Mouse (Mus musculus) G1E (cell line): ENCODE data around the gene Gfral. TPM values are rescaled to one million over a fixed set of nuclear protein-coding genes. Genes with fewer than 3 reads are reported as not detected.

Source experiments
- ATAC-seq: 2 replicates; pipeline ENCODE4 v1.8.0; 2016; ENCODE audit warnings: mild to moderate bottlenecking; ENCODE audit not compliant: insufficient number of reproducible peaks, poor library complexity, low FRiP score, severe bottlenecking; ENCODE audit errors: extremely low read depth
- DNase-seq: peaks from one replicate; pipeline ENCODE4 v3.0.0; 2012; ENCODE audit warnings: low spot score
- H3K27me3 ChIP-seq: 2 replicates; pipeline ENCODE4 v1.6.1; 2012; ENCODE audit warnings: mild to moderate bottlenecking, low read length, inconsistent platforms; ENCODE audit not compliant: insufficient read depth
- H3K36me3 ChIP-seq: replicated peaks from 2 replicates; pipeline ENCODE3; 2012; ENCODE audit warnings: mild to moderate bottlenecking, inconsistent platforms
- H3K4me1 ChIP-seq: 2 replicates; pipeline ENCODE4 v1.6.1; 2012; ENCODE audit warnings: low read depth, low read length, inconsistent platforms, mixed read lengths; ENCODE audit not compliant: insufficient read depth
- H3K4me3 ChIP-seq: 2 replicates; pipeline ENCODE4 v1.5.1; 2012; ENCODE audit warnings: low read depth, mild to moderate bottlenecking, inconsistent platforms, low read length, moderate library complexity, mixed read lengths
- H3K9me3 ChIP-seq: replicated peaks from 2 replicates; pipeline ENCODE4 v1.6.1; 2012; ENCODE audit warnings: inconsistent platforms
- CTCF ChIP-seq: IDR thresholded peaks from 2 replicates; pipeline ENCODE4 v1.5.1; 2012; ENCODE audit warnings: low read depth, low read length, inconsistent platforms, mixed read lengths
- GATA1 ChIP-seq: IDR thresholded peaks from 2 replicates; pipeline ENCODE4 v1.6.1; 2012; ENCODE audit warnings: borderline replicate concordance, low read length, inconsistent platforms, mixed read lengths
- GATA2 ChIP-seq: IDR thresholded peaks from 2 replicates; pipeline ENCODE4 v1.6.1; 2012; ENCODE audit warnings: low read depth, low read length, inconsistent platforms, borderline replicate concordance
- POLR2AphosphoS5 ChIP-seq: IDR thresholded peaks from 2 replicates; pipeline ENCODE4 v1.6.1; 2012; ENCODE audit warnings: low read depth, low read length, inconsistent platforms; ENCODE audit not compliant: insufficient replicate concordance
- TAL1 ChIP-seq: conservative IDR thresholded peaks from 2 replicates; pipeline ENCODE4 v1.6.1; 2012; ENCODE audit warnings: low read depth, low read length, inconsistent platforms, mixed read lengths
- polyA plus RNA-seq: library from polyadenylated mRNA; stranded (reverse); fragments of >175 nt; gene quantifications from 2 replicates; pipeline ENCODE4 v1.2.3, GENCODE M21; 2012
- total RNA-seq, 2 experiments: library from RNA; stranded (forward) in 1 of 2; stranded (reverse) in 1 of 2; fragments of 200-1000 nt in 1 of 2; fragments of >200 nt in 1 of 2; fragmentation: Nextera tagmentation in 1 of 2; gene quantifications; 2 replicates each; pipeline ENCODE4 v1.2.3; 2014 to 2017

Gene Gfral
- total RNA-seq (2014; fragmentation: Nextera tagmentation), result not detected in 2 replicates
- total RNA-seq (2017), result not detected in 2 replicates
- not detected in 2 replicates for polyA plus RNA-seq

GRCm38 (mm10) chr9:76213557-76213956 is at the start of gene Gfral:
Gene Gfral, minus strand, starts transcription at chr9:76213657.
- DNase-seq (no peak), ATAC-seq (no peak)
- H3K4me1 ChIP-seq, result no peaks in the 10 kb centered on the region
- H3K9me3 ChIP-seq, result no peaks in the 10 kb centered on the region
- no peak for TF ChIP-seq POLR2AphosphoS5
- no peak for TF ChIP-seq CTCF
- no peak for TF ChIP-seq TAL1
- no peak for TF ChIP-seq GATA1
- TF ChIP-seq GATA2, result no peak
- no peaks in the 10 kb centered on the region for H3K27me3 ChIP-seq
- H3K36me3 ChIP-seq, result no peaks in the 10 kb centered on the region
- H3K4me3 ChIP-seq, result no peak within 1 kb of the TSS

- TF ChIP-seq CTCF (no peak), TAL1 (no peak), GATA2 (no peak), POLR2AphosphoS5 (no peak), GATA1 (no peak)
- H3K27me3 ChIP-seq, result no peaks in the 10 kb centered on the region
- ATAC-seq (no peak), DNase-seq (no peak)
- no peaks in the 10 kb centered on the region for H3K36me3 ChIP-seq
- no peak overlapping the region for H3K4me3 ChIP-seq
- H3K9me3 ChIP-seq, result no peaks in the 10 kb centered on the region
- no peaks in the 10 kb centered on the region; the same call in 1 of the 2 replicates for H3K4me1 ChIP-seq
Observed at GRCm38 (mm10) chr9:76257731-76258130, 44.3 kb upstream of the Gfral start.

GRCm38 (mm10) chr9:76252544-76252943 is 39.1 kb upstream of the Gfral start:
- H3K36me3 ChIP-seq, result no peaks in the 10 kb centered on the region
- no peaks in the 10 kb centered on the region for H3K27me3 ChIP-seq
- no peak for ATAC-seq
- H3K9me3 ChIP-seq, result no peaks in the 10 kb centered on the region
- no peak overlapping the region for H3K4me3 ChIP-seq
- no peaks in the 10 kb centered on the region for H3K4me1 ChIP-seq
- DNase-seq, result no peak
- TF ChIP-seq GATA2 (no peak), TAL1 (no peak), CTCF (no peak), GATA1 (no peak), POLR2AphosphoS5 (no peak)

- DNase-seq (no peak), ATAC-seq (no peak)
- H3K27me3 ChIP-seq, result no peaks in the 10 kb centered on the region
- no peaks in the 10 kb centered on the region for H3K36me3 ChIP-seq
- TF ChIP-seq GATA1 (no peak), GATA2 (no peak), TAL1 (no peak), POLR2AphosphoS5 (no peak), CTCF (no peak)
- H3K4me1 ChIP-seq, result no peaks in the 10 kb centered on the region
- H3K4me3 ChIP-seq, result no peak overlapping the region
- H3K9me3 ChIP-seq, result no peaks in the 10 kb centered on the region
Observed at GRCm38 (mm10) chr9:76252109-76252508, 38.7 kb upstream of the Gfral start.

GRCm38 (mm10) chr9:76242322-76242721 is 28.9 kb upstream of the Gfral start:
- no peak for ATAC-seq
- Histone ChIP-seq H3K4me3 (no peak overlapping the region), H3K9me3 (no peaks in the 10 kb centered on the region)

GRCm38 (mm10) chr9:76237946-76238345 is 24.5 kb upstream of the Gfral start:
- no peaks in the 10 kb centered on the region for H3K9me3 ChIP-seq
- DNase-seq (no peak), ATAC-seq (peak; percentile 25; the same call in 1 of the 2 replicates)
- H3K4me3 ChIP-seq, result no peak overlapping the region; the same call in 1 of the 2 replicates
- peaks cover 33% of the 10 kb centered on the region for H3K4me1 ChIP-seq
- no peaks in the 10 kb centered on the region for H3K27me3 ChIP-seq
- no peaks in the 10 kb centered on the region for H3K36me3 ChIP-seq
- TF ChIP-seq TAL1 (peak; percentile 52), CTCF (no peak)

More at GRCm38 (mm10) chr9:76242322-76242721, 28.9 kb upstream of the Gfral start:
- no peaks in the 10 kb centered on the region for H3K27me3 ChIP-seq
- no peak for DNase-seq
- peaks cover 9% of the 10 kb centered on the region for H3K4me1 ChIP-seq
- TF ChIP-seq CTCF, result no peak
- no peak for TF ChIP-seq GATA2
- TF ChIP-seq POLR2AphosphoS5, result no peak
- no peak for TF ChIP-seq TAL1
- TF ChIP-seq GATA1, result no peak
- no peaks in the 10 kb centered on the region for H3K36me3 ChIP-seq

- no peak for DNase-seq
- peak overlapping the region; percentile 49; the same call in 1 of the 2 replicates for H3K4me3 ChIP-seq
Observed at GRCm38 (mm10) chr9:76237243-76237642, 23.8 kb upstream of the Gfral start.

More at GRCm38 (mm10) chr9:76237243-76237642, 23.8 kb upstream of the Gfral start:
- no peaks in the 10 kb centered on the region for H3K9me3 ChIP-seq
- peaks cover 33% of the 10 kb centered on the region for H3K4me1 ChIP-seq
- TF ChIP-seq CTCF (no peak), TAL1 (no peak), POLR2AphosphoS5 (no peak), GATA2 (no peak), GATA1 (no peak)
- H3K36me3 ChIP-seq, result no peaks in the 10 kb centered on the region
- 0 out of 2 replicates have a peak, but pooled peaks have one; percentile 22 for ATAC-seq
- H3K27me3 ChIP-seq, result no peaks in the 10 kb centered on the region
